Mouse (Mus musculus): ENCODE data around the gene Ugt1a10.

The Ugt1a10 gene

GRCm38 (mm10) chr1:88255466-88255857 is 200.3 kb downstream of the Ugt1a10 start:
- DNase-seq (ENCODE audit: low spot score): no peak

GRCm38 (mm10) chr1:88255989-88256754 is 201.0 kb downstream of the Ugt1a10 start:
- DNase-seq (ENCODE audit: low spot score): no peak

DNA sequence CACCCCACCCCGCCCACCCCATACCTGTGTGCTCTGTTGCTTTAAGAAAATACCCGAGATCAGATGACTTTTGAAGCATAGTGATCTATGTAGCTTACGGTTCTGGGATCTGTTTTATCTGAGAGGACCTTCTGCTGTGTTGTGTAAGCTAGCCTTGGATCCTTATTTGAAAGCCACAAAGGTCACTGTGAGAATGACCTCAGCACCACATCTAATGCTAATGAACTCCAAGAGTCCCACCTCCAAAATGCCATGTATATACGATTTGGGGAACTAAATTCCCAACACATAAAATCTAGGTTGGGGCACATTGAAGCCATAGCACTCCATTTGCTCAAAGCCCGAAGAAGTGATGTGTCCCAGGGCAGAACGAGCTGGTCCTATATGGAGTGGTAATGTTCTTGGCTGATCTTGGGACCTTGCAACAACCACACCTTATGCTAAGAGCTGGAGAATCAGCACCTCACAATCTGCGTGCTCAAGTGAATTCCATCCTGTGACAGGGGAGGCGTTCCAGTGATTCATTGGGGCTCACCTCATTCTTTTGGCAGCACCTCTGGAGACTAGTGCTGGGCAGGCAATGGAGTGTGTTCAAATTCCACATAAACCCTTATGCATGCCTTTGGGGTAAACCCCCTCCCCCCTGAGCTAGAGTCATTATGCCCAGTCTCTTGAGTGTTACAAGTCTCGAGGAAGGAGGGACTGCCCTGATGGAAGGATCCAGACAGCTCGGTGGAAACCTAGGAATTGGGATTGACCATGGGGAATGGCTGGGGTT is 201.9 kb downstream of the Ugt1a10 start:
- no peak for DNase-seq (ENCODE audit: low spot score)

DNA sequence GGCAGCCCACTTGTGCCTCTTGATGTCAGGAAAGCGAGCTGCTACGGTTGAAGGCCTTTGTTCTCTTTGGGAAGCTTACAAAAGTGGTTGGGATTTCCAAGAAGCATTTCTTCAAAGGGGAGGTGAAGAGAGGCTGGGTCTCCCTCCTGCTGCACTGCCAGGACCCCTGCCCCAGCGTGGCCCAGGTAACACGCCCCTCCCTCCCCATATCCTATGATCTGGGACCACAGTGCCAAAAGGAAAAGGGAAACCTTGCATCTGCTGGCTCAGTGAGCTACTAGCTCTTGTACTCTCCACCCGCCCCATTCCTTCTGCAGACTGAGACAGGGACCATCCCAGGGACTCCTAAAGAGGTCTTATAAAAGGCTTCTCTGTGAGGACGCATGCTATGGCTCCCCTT is 202.5 kb downstream of the Ugt1a10 start:
- DNase-seq (ENCODE audit: low spot score): no peak

- no peak for DNase-seq (ENCODE audit: low spot score)
Measured at GRCm38 (mm10) chr1:88258361-88258760, 203.2 kb downstream of the Ugt1a10 start.

- DNase-seq (ENCODE audit: low spot score): no peak
Measured at GRCm38 (mm10) chr1:88258881-88259642, 203.9 kb downstream of the Ugt1a10 start.

- DNase-seq (ENCODE audit: low spot score): no peak
Measured at GRCm38 (mm10) chr1:88259643-88260024, 204.4 kb downstream of the Ugt1a10 start.

- DNase-seq (ENCODE audit: low spot score): no peak
Measured at GRCm38 (mm10) chr1:88260114-88260513, 204.9 kb downstream of the Ugt1a10 start.

DNA sequence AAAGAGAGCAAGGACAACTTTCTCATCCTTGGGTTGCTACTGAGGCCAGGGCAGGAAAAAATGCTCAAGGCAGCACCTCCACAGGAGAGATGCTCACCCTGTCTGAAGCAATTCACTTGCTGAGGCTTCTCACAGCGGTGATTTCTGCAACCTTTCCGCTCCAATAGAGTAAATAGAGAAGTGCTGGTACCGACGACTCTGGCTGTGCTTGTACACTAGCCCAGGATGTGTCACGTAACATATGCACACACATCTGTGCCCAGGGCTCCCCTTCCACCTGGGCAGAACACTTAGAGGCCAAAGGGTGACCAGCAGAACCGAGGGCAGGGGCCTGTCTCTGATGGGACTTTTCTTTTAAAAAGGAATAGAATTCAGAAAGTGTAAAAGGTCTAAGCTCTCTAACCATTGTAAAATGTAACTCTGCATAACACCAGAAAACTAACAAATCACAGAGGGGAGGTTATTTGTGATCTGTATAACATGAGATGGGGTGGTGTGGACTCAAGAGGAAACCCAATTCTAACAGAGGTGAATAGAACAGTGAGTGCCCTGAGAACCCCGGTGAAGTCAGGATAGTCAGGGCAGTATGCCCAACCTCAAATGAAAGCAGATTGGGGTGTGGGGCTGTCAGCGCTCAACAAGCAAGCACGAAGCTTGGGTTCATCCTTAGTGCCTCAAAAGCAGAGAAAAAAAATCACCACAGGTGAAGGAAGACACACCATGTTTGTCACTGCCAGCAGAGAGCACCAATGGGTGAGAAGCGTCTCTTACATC is 205.6 kb downstream of the Ugt1a10 start:
- DNase-seq (ENCODE audit: low spot score): no peak

GRCm38 (mm10) chr1:88261706-88262105 is 206.5 kb downstream of the Ugt1a10 start:
- DNase-seq (ENCODE audit: low spot score): no peak

GRCm38 (mm10) chr1:88262255-88262654 is 207.1 kb downstream of the Ugt1a10 start:
- no peak for DNase-seq (ENCODE audit: low spot score)

DNA sequence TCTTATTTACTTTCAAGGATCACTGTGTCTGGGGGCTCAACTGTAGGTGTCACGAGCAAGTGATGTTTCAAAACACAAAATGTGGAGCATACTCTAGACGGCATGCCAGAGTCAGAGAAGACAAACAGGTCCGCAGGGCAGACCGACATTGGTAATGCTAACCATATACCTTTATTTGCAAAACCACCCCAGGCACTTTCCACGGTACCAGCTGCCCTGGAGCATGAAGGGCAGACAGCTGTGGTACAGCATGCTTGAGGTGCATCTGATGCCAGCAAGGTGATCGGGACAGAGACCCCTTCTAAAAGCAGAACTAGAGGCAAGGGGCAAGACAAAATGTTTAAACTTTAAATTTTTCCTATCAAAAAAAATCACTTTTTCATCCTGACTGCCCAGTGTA is 207.8 kb downstream of the Ugt1a10 start:
- no peak for DNase-seq (ENCODE audit: low spot score)

- DNase-seq (ENCODE audit: low spot score): no peak
Measured at GRCm38 (mm10) chr1:88263778-88264177, 208.6 kb downstream of the Ugt1a10 start.

- no peak for DNase-seq (ENCODE audit: low spot score)
Measured at GRCm38 (mm10) chr1:88264237-88264868, 209.2 kb downstream of the Ugt1a10 start.

DNA sequence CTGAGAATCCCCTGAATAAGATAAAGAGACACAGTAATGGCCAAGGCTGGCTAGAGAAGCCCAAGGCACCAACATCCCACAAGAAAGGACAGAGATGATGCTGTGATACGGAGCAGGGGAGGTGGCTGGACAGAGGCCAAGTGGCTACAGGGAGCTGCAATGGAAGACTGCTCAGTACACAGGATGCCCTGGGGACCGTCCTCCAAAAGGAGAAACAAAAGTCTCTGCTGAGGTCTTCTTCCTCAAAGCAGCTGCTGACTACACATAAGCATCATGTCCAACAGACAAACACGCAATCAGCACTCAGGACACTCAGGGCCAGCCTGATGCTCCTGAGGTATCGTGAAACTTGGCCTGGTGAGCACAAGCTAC is 209.7 kb downstream of the Ugt1a10 start:
- no peak for DNase-seq (ENCODE audit: low spot score)

- no peak for DNase-seq (ENCODE audit: low spot score)
Measured at GRCm38 (mm10) chr1:88266123-88266522, 210.9 kb downstream of the Ugt1a10 start.

DNA sequence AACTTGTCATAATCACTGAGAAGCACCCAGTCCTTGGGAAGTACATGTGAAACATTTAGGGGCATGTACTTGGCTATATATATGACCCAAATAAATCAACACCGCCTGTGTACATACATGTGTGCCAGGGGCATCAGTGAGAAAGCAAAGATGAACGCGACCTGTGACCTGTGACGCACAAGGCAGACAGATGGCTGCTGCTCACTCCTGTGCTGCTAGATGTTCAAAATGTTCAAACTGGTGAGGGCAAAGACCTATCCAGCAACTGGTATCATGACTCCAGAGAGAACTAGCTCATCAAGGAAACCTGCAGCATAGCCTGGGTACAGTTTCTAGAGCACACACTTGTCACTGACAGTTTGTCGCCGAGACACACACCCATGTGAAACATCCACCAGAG is 212.3 kb downstream of the Ugt1a10 start:
- no peak for DNase-seq (ENCODE audit: low spot score)

- no peak for DNase-seq (ENCODE audit: low spot score)
Measured at GRCm38 (mm10) chr1:88268070-88268469, 212.9 kb downstream of the Ugt1a10 start.

Data from ovary, postnatal 10 days (tissue).